Mouse (Mus musculus): ENCODE measurements around the gene Sh2d1b1. TPM values are rescaled to one million over a fixed set of nuclear protein-coding genes. Genes with fewer than 3 reads are reported as not detected.
A peak's percentile ranks its signal among the peaks of the same experiment; 100 is the strongest.

The Sh2d1b1 gene
- total RNA-seq, 2 experiments from 2014 or later = not detected

GRCm38 (mm10) chr1:170311431-170311830 is 34.3 kb downstream of the Sh2d1b1 start:
- no peak for DNase-seq (ENCODE audit: low spot score in 2 of 2)
- intact Hi-C loops (cut with DNase I) = no loop called here

GRCm38 (mm10) chr1:170322046-170322445 is 44.9 kb downstream of the Sh2d1b1 start:
- intact Hi-C loops (cut with DNase I) = no loop called here

DNA sequence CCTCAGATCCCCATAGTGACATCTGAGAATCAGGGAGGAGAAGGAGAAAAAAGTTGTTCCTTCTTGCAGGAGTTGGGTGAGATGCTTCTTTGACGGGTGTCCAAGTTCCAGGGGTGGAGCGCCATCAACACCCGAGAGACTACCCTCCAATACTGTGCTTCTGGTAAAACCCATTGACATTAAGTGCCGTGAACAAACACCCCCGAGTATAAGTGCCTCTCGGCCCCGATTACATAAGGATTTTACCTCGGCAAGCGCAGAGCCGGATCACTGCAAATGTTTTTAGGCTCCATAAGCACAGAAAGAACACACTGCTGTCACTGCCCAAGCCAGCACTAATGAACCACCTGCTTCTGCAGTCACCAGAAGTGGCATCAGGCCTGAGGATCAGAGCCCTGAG is 45.9 kb downstream of the Sh2d1b1 start:
- intact Hi-C loops (cut with DNase I) = no loop called here

More at GRCm38 (mm10) chr1:170322046-170322445, 44.9 kb downstream of the Sh2d1b1 start:
- DNase-seq (ENCODE audit: low spot score in 2 of 2) = no peak

GRCm38 (mm10) chr1:170324312-170324711 is 47.2 kb downstream of the Sh2d1b1 start:
- intact Hi-C loops (cut with DNase I) = no loop called here
- no peak for DNase-seq (ENCODE audit: low spot score in 2 of 2)

More for the DNA sequence above, 45.9 kb downstream of the Sh2d1b1 start:
- DNase-seq (ENCODE audit: low spot score in 2 of 2) = no peak

DNA sequence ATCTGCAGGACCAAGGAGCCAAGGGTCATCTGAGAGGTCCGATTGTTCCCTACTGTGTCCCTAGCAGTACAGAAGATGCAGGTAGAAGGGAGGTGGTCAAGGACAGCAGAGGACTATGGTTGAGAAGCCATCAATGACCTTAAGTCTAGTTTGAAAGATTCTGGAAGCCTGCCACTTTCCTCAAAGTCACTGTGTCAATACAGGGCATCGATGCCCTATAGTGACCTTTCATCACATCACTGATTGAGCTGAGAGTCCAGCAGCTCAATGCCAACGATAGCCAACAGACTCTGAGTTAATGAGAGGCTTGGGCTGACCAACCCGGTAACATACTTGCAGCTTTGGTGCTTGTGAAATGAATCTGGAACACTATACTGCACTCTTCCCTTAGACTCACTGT is 48.2 kb downstream of the Sh2d1b1 start:
- intact Hi-C loops (cut with DNase I) = no loop called here
- no peak for DNase-seq (ENCODE audit: low spot score in 2 of 2)

- DNase-seq (ENCODE audit: low spot score in 2 of 2) = no peak
- intact Hi-C loops (cut with DNase I) = no loop called here
These were observed 54.8 kb downstream of the Sh2d1b1 start for GRCm38 (mm10) chr1:170331926-170332325.

GRCm38 (mm10) chr1:170332775-170333174 is 55.7 kb downstream of the Sh2d1b1 start:
- DNase-seq (ENCODE audit: low spot score in 2 of 2) = peak in 1 of 2 experiments; percentile 26
- intact Hi-C loops (cut with DNase I) = no loop called here

Other genes starting within 250 kb of the Sh2d1b1 start
- gene Ddr2, start 166.6 kb upstream of the Sh2d1b1 start, total RNA-seq (2021) = 1 to 10 TPM; 7.6 to 9.9 TPM
- gene Uap1, start 102.4 kb upstream of the Sh2d1b1 start, total RNA-seq (2021) = 10 to 100 TPM; 64.4 to 68.2 TPM
- gene Uhmk1, start 61.9 kb upstream of the Sh2d1b1 start, total RNA-seq (2021) = 100 to 1,000 TPM; 144 to 155 TPM
- not detected for gene Sh2d1b2, start 44.6 kb upstream of the Sh2d1b1 start, total RNA-seq (2021)
- gene Gm7694, start 29.0 kb downstream of the Sh2d1b1 start, total RNA-seq (2021) = 1 to 10 TPM; 2.4 to 2.8 TPM
- not detected for gene Spata46, start 31.5 kb downstream of the Sh2d1b1 start, total RNA-seq (2021)